Mouse (Mus musculus) left cerebral cortex, postnatal 14 days (tissue): ENCODE data around the gene Hdgfl2. TPM values are rescaled to one million over a fixed set of nuclear protein-coding genes. Genes with fewer than 3 reads are reported as not detected.

Source experiments
- DNase-seq, 2 experiments: peaks; one replicate each; pipeline ENCODE4 v3.0.0; 2021 to 2022; ENCODE audit warnings: low spot score in 2 of 2, mixed read lengths in 1 of 2
- intact Hi-C: fragments of 180-260 bp; cut with DNase I; formaldehyde crosslinking; loops from one replicate; pipeline ENCODE4 v1.15.1; 2025
- long read RNA-seq, 2 experiments: library from polyadenylated mRNA; stranded (forward); transcript quantifications; one replicate each; pipeline ENCODE4 v2.0.0; 2021
- total RNA-seq, 2 experiments: library from RNA; stranded (reverse); gene quantifications; 2 replicates each; pipeline ENCODE4 v1.2.3; 2021

The Hdgfl2 gene
- total RNA-seq: 10 to 100 TPM; 97.6 to 97.9 TPM
- long read RNA-seq, experiment 1, transcript Hdgfl2-212 (16 exons, 2,270 nt): major isoform, 44 of 132 reads
- long read RNA-seq, experiment 1, transcript Hdgfl2-210 (16 exons, 2,238 nt): minor isoform, 17 of 132 reads
- long read RNA-seq, experiment 1, partial matches to known transcripts: 16 of 132 reads
- long read RNA-seq, experiment 1, other reads (novel, unspliced or antisense): 52 of 132 reads
- long read RNA-seq, experiment 2, transcript Hdgfl2-210 (16 exons, 2,238 nt): minor isoform, 8 of 121 reads
- long read RNA-seq, experiment 2, transcript Hdgfl2-212 (16 exons, 2,270 nt): major isoform, 41 of 121 reads
- long read RNA-seq, experiment 2, partial matches to known transcripts: 11 of 121 reads
- long read RNA-seq, experiment 2, other reads (novel, unspliced or antisense): 56 of 121 reads

GRCm38 (mm10) chr17:56078880-56079795 lies at the start of gene Hdgfl2:
TSS of gene Hdgfl2 (plus strand) at chr17:56079634.
- intact Hi-C loops: loop anchor here (5.0 kb wide), 1 partner anchor 37 kb away; the partner anchor contains the start of gene Chaf1a
- peak; percentile 99 to 100 for DNase-seq

GRCm38 (mm10) chr17:56030238-56030870 lies 49.1 kb upstream of the Hdgfl2 start:
- no peak for DNase-seq
- intact Hi-C loops: no loop called here

- DNase-seq: no peak
- intact Hi-C loops: no loop called here
These were observed 48.5 kb upstream of the Hdgfl2 start for GRCm38 (mm10) chr17:56030919-56031318.

- intact Hi-C loops: no loop called here
- DNase-seq: no peak
These were observed 48.0 kb upstream of the Hdgfl2 start for GRCm38 (mm10) chr17:56031431-56031830.

GRCm38 (mm10) chr17:56032127-56032733 lies 47.2 kb upstream of the Hdgfl2 start:
- intact Hi-C loops: no loop called here
- DNase-seq: no peak

- no peak for DNase-seq
- intact Hi-C loops: no loop called here
These were observed 46.6 kb upstream of the Hdgfl2 start for GRCm38 (mm10) chr17:56032831-56033230.

GRCm38 (mm10) chr17:56034040-56034725 lies 45.3 kb upstream of the Hdgfl2 start:
- DNase-seq: no peak
- intact Hi-C loops: no loop called here

- intact Hi-C loops: no loop called here
- DNase-seq: no peak
These were observed 44.7 kb upstream of the Hdgfl2 start for GRCm38 (mm10) chr17:56034726-56035100.

- no peak for DNase-seq
- intact Hi-C loops: no loop called here
These were observed 44.2 kb upstream of the Hdgfl2 start for GRCm38 (mm10) chr17:56035216-56035615.

GRCm38 (mm10) chr17:56036176-56036900 lies 43.1 kb upstream of the Hdgfl2 start, which contains the start of gene Sh3gl1:
TSS of gene Sh3gl1 (minus strand) at chr17:56036635.
- DNase-seq: peak; percentile 99
- intact Hi-C loops: no loop called here

- DNase-seq: no peak
- intact Hi-C loops: no loop called here
These were observed 42.5 kb upstream of the Hdgfl2 start for GRCm38 (mm10) chr17:56036901-56037287.

GRCm38 (mm10) chr17:56038583-56039261 lies 40.7 kb upstream of the Hdgfl2 start:
- intact Hi-C loops: no loop called here
- no peak for DNase-seq

- DNase-seq: no peak
- intact Hi-C loops: no loop called here
These were observed 40.1 kb upstream of the Hdgfl2 start for GRCm38 (mm10) chr17:56039345-56039744.

GRCm38 (mm10) chr17:56040030-56040856 lies 39.2 kb upstream of the Hdgfl2 start, which contains the start of gene Chaf1a:
TSS of gene Chaf1a (plus strand) at chr17:56040439.
- intact Hi-C loops: loop anchor here (5.0 kb wide), 1 partner anchor 37 kb away; the partner anchor contains the start of genes Hdgfl2 and Ubxn6
- peak; percentile 99 for DNase-seq

GRCm38 (mm10) chr17:56040857-56041163 lies 38.6 kb upstream of the Hdgfl2 start:
- intact Hi-C loops: loop anchor here (5.0 kb wide), 1 partner anchor 36 kb away; the partner anchor contains the start of genes Hdgfl2 and Ubxn6
- no peak for DNase-seq

GRCm38 (mm10) chr17:56051369-56051768 lies 28.1 kb upstream of the Hdgfl2 start:
- no peak for DNase-seq
- intact Hi-C loops: no loop called here

GRCm38 (mm10) chr17:56054938-56055337 lies 24.5 kb upstream of the Hdgfl2 start:
- intact Hi-C loops: no loop called here

More at GRCm38 (mm10) chr17:56054938-56055337, 24.5 kb upstream of the Hdgfl2 start:
- DNase-seq: no peak
